Mouse (Mus musculus) gastrocnemius, postnatal 4 days (tissue): Measurements from ENCODE around the gene Vps29. TPM values are rescaled to one million over a fixed set of nuclear protein-coding genes. Genes with fewer than 3 reads are reported as not detected.
A peak's percentile ranks its signal among the peaks of the same experiment; 100 is the strongest.

Source experiments
- DNase-seq, 2 experiments: peaks; one replicate each; pipeline ENCODE4 v3.0.0; 2021 to 2022; ENCODE audit warnings: low spot score in 2 of 2, mixed read lengths in 2 of 2
- total RNA-seq, 2 experiments: library from RNA; stranded (reverse); gene quantifications; 2 replicates each; pipeline ENCODE4 v1.2.3; 2021

The Vps29 gene
- total RNA-seq, 2 experiments from 2014 or later, result 74.3 to 85.5 TPM

- no peak for DNase-seq
These were observed 19.5 kb upstream of the Vps29 start for GRCm38 (mm10) chr5:122334682-122335081.

- DNase-seq, result no peak
These were observed 17.4 kb upstream of the Vps29 start for GRCm38 (mm10) chr5:122336554-122337294.

- no peak for DNase-seq
These were observed 11.3 kb upstream of the Vps29 start for GRCm38 (mm10) chr5:122342874-122343273.

- no peak for DNase-seq
These were observed 10.4 kb upstream of the Vps29 start for GRCm38 (mm10) chr5:122343768-122344167.

GRCm38 (mm10) chr5:122344260-122344659 lies 9.9 kb upstream of the Vps29 start:
- DNase-seq, result peak in 1 of 2 experiments; percentile 72

- no peak for DNase-seq
These were observed 8.4 kb upstream of the Vps29 start for GRCm38 (mm10) chr5:122345777-122346176.

GRCm38 (mm10) chr5:122354492-122355067 lies 411 bp downstream of the Vps29 start:
- DNase-seq, result no peak

GRCm38 (mm10) chr5:122371591-122372191 lies 17.5 kb downstream of the Vps29 start, which contains the start of gene Gpn3:
Gene Gpn3, plus strand, starts transcription at chr5:122371876.
- peak in 1 of 2 experiments; percentile 41 for DNase-seq

GRCm38 (mm10) chr5:122372192-122372769 lies 18.1 kb downstream of the Vps29 start, which contains the start of gene Fam216a:
Gene Fam216a, minus strand, starts transcription at chr5:122372364.
- DNase-seq, result peak; percentile 98 to 100

- no peak for DNase-seq
These were observed 18.7 kb downstream of the Vps29 start for GRCm38 (mm10) chr5:122372878-122373277.

- DNase-seq, result no peak
These were observed 23.1 kb downstream of the Vps29 start for GRCm38 (mm10) chr5:122377101-122377833.

GRCm38 (mm10) chr5:122378171-122378570 lies 24.0 kb downstream of the Vps29 start:
- no peak for DNase-seq

- peak; percentile 42 to 61 for DNase-seq
These were observed 25.4 kb downstream of the Vps29 start for GRCm38 (mm10) chr5:122379374-122380155.

GRCm38 (mm10) chr5:122390006-122390405 lies 35.8 kb downstream of the Vps29 start:
- no peak for DNase-seq

GRCm38 (mm10) chr5:122390671-122391070 lies 36.5 kb downstream of the Vps29 start:
- DNase-seq, result no peak

- no peak for DNase-seq
These were observed 37.1 kb downstream of the Vps29 start for GRCm38 (mm10) chr5:122391178-122391785.

- peak; percentile 90 to 91 for DNase-seq
These were observed 37.6 kb downstream of the Vps29 start, which contains the start of gene Arpc3 for GRCm38 (mm10) chr5:122391786-122392180. Gene Arpc3, plus strand, starts transcription at chr5:122391878.

- no peak for DNase-seq
These were observed 38.2 kb downstream of the Vps29 start for GRCm38 (mm10) chr5:122392227-122393004.

- DNase-seq, result peak; percentile 68
These were observed 39.7 kb downstream of the Vps29 start for GRCm38 (mm10) chr5:122393887-122394286.
